Mouse (Mus musculus) cerebellum, postnatal 10 days (tissue): ENCODE measurements around the gene C2cd4d.

Source experiments
- DNase-seq, 2 experiments: peaks; one replicate each; pipeline ENCODE4 v3.0.0; 2021; ENCODE audit warnings: mixed read lengths in 2 of 2

Gene C2cd4d

DNA sequence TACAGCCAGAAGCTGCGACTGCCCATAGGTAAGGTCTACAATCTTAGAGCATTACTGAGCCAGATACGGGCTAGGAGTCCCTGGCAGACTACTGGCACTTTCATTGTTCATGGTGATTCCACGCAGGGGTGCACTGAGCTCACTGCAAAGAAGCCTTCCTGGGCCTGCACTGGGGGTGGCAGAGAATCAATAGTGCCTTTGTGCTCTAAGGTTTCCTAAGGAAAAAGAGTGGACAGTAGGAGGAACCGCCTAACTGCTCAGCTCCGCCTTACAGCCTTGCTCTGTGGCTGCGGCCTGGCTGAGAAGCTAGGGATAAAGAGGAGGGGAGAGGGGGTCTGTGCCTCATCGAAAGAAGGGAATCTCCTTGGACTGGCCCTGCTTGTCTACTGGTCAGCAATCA lies at the start of gene C2cd4d:
Gene C2cd4d, plus strand, starts transcription at position 301 of the 400 bp plus-strand sequence.
- DNase-seq: no peak

DNA sequence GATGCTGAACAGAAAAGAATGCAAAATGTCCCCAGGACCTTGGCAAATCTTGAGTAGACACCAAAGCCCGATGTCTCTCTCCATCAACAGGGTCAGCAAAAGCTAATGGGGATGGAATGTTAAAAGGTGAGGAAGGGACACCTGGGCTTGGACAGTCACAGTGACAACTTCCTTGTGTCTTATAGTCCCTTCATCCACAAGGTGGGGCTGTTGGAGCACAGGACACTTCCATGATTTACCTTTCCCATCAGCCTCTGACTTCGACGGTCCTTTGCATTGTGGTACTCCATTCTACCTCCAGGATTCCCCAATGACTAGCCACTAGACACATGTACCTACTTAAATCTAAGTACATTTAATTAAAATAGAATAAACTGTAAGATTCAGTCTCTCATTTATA lies 33.6 kb upstream of the C2cd4d start:
- DNase-seq: peak; percentile 46 to 58

DNA sequence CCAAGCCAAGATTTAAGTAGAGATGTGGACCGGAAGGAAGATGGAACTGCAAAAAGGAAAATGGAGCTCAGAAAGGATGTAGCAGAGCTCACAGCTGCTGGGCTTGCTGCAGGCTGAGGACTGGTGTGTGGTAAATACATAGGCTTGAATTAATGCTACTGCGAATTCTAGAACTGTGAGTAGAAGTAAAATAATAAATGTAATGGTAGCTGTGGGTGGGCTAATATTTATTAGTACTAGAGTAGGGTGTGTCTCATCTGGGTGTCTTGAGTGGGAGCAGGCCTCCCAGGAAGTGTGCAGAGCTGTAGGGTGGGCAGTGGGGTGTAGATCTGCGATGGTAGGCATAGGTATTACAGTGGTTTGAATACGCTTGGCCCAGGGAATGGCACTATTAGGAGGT lies 27.8 kb upstream of the C2cd4d start:
- no peak for DNase-seq

DNA sequence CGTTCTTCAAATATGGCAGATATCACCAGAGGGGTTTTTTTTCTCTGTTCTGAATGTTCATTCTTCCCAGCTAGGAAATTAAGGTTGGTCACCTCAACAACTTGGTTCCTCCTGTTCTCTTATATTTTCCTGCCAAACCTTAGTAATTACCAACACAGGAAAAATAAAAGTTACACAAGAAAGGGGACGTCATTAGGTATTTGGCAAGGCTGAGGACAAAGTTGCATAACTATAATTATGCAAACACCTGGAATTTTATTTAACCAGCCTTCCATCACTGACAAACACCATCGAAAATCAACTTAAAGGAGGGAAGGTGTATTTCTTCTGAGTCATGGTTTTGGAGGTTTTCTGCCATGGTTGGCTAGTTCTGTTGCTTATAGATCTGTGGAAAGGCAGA lies 23.7 kb upstream of the C2cd4d start:
- DNase-seq: no peak

DNA sequence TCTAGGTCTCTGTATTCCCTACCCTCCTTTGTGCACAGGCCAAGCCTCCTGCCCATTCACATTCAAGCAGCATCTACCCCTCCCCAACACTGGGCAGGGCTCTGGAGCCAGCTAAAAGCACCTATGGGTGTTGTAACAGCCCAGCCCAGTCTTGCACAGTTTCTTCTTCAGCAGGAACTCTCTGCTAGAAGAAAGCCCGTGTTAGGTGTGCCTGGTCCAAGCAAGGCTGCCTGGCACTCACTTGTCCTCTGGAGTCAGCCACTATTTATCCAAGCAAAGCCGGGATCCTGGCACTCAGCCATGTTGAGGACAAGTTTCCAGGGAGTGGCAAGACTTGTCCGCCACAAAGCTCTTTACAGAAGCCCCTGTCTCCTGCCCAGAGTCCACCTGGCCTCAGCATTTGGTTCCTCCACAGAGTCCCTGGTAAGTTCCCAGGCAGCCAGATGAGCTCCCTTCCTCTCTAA lies 20.2 kb upstream of the C2cd4d start, which contains the start of gene Them5:
Gene Them5, plus strand, starts transcription at position 141 of the 464 bp plus-strand sequence.
- peak; percentile 72 to 84 for DNase-seq

DNA sequence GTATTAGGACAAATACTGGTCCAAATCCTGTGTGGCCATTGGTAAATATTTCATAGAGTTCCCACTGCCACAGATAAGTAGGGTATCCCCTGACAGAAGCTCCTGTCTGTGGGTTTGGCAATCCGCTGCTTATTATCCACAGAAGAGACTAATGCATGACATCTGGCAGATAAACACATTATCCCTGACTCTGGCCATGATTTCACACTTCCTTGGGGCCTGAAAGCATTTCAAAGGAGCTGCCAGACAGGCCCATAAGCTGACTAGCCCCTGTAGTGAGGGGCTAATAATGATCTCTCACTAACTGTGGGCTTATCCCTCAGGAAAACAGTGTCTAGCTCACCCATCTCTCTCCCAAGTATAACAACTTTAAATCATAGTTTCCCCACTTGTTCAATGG lies 19.7 kb upstream of the C2cd4d start:
- DNase-seq: peak; percentile 24 to 27

DNA sequence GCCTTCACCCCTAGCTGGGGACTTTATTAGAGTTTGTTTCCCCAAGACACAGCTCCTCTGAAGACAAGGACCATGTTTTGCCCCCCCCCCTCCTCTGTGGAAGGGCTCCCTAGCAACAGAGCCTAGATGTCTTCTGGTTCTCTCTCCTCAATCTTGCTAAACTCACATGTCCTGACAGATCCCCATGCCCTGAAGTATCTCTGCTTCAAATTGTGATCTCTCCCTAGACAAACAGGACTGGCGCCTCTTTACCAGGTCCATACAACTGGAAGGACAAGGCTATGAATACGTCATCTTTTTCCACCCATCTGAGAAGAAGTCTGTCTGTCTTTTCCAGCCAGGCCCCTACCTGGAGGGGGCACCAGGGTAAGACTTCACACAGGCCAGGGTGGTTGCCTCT lies 18.1 kb upstream of the C2cd4d start:
- DNase-seq: no peak

DNA sequence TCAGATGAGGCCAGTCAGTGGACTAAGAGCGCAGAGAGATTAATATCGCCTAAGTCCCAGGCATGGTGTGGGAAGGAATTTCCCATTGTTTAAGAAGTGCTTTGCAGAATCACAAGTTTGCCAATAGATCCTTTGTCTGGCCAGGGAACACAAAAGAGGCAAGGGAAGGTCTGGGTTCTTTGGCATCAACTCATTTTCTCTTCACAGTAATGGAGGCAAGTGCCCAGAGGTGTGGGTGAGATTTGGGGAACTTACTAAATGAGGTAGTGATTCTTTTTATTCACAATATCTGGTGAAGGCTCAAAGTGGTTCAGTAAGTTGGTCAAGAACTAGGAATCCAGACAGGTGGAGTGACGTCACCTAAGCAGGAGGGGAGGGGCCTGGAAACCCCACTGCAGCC lies 17.3 kb upstream of the C2cd4d start:
- no peak for DNase-seq

DNA sequence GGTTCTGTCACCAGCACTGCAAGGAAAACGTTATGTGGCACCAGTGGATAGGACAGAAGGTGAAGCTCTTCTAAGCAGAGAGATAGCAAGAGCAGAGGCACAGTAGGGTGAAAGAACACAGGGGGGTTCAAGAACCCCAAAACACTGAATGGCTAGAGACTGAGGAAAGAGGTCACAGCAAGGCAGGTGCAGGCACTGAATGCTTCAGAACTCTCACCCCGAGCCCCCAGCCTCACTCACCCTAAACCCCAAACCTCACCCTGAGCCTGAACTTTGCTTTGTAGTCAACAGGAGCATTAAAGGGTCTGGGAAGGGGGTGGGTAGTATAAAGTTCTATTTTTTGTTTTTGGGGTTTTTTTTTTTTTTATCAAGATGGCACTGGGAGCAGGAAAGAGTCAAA lies 14.1 kb upstream of the C2cd4d start:
- no peak for DNase-seq

DNA sequence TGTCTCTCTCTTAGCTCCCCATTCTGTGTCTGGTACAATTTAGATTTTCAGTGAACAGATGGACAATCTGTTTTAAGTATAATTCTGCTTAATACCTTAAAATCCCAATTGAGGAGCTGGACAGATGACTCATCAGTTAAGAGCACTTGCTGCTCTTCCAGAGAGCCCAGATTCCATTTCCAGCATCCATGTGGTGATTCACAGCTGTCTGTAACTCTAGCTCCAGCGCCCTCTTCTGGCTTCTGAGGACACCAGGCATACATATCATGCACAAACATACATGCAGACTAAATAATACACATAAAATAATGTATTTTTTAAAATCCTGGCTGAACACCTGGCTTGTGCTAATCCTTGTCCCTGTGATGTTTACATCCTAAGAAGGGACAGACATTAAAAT lies 1.4 kb upstream of the C2cd4d start:
- DNase-seq: peak; percentile 62 to 65

DNA sequence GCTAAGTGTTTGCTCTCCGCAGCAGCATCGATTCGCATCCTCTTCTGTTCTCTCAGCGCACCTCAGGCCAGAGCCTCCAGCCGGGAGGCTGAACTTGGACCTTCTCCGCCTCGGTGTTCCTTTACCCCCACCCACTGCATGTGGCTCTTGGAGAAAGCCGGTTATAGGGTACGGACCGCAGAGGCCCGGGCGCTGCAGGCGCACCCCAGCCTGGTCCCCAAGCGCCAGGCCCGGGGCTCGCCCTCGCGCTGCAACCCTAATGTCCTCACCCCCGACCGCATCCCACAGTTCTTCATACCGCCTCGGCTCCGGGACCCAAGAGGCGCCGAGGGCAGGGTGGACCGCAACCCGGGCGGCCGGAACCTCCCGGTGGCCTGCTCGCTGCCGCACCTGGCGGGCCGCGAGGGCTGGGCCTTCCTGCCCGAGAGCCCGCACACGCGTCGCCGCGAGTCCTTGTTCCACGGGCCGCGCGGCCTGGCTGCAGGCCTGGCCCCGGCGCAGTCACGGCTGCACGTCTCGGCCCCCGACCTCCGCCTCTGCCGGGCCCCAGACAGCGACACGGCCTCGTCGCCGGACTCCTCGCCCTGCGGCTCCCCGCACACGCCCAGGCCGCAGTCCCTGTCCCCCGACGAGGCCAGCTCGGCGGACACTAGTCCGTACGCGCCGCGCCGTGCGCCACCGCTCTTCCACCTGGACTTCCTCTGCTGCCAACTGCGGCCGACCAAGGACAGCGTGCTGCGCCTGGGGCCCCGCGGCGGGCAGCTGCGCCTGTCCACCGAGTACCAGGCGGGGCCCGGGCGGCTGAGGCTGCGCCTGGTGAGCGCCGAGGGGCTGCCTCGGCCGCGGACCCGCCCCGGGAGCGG lies 1.3 kb downstream of the C2cd4d start:
- peak; percentile 79 to 80 for DNase-seq

DNA sequence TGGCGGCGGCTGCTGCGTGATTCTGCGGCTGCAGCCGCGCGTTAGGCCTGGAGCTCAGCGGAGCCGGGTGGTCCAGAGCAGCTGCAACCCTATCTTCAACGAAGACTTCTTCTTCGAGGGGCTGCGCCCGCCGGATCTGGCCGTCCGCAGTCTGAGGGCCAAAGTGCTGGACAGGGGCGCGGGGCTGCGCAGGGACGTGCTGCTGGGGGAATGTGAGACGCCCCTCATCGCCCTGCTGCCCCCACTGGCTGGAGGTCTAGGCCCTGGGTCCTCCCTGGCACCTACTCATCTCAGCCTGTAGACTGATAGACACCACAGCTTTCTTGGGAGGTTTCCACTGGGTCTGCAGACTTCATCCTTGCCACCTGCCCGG lies 1.9 kb downstream of the C2cd4d start:
- peak in 1 of 2 experiments; percentile 67 for DNase-seq

DNA sequence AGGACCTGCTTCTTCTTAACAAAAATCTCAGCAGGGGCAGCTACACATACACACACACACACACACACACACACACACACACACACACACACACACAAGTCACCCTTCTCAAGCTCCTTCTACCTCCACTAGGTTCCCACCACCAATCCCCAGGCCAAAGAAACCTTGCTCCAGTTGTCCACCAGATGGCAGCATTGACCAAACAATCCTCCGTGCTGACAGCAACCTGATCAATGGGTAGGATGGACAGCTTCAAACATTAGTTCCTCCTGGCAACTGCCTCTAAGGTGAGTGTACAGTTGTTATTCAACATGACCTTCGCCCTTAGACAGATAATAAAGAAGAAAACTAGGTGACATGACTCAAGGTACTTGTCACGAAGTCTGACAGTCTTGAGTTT lies 4.5 kb downstream of the C2cd4d start:
- DNase-seq: peak; percentile 90 to 92

DNA sequence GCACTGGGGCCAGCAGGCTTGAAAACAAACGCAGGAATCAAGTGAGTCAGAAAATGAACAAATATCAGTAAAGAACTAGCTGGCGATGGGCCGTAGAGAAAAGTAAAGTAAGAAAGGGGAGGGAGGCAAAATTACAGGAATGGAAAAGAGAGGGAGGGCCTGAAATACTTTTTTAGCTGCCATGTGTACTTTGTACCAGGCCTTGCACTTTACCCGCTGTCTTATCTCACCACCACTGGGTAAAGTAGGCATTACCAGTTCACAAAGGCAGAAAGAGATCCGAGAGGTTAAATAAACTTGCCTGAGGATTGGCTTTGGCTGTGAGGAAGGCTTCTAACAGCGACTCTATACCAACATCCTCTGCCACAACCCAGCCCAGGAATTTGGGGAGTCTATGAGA lies 5.3 kb downstream of the C2cd4d start:
- no peak for DNase-seq

DNA sequence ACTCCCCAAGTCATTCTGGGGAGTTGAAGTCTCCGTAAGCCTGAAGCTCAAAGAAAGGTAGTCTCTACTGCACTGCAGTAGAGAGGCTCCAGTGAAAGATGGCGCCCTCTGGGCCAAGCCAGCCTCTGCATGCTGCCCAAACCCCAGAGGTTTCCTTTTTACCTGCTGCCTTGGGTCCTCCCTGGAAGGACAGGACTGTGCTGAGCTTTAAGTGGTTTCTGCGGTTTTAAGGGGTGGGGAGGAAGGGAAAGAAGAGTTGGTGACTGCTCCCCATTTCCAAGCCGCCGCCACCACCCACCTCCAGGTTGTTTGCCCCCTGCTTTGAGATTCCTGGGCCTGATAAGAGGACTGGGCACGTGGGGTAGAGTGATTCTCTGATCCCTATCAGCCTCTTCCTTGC lies 6.4 kb downstream of the C2cd4d start:
- no peak for DNase-seq

DNA sequence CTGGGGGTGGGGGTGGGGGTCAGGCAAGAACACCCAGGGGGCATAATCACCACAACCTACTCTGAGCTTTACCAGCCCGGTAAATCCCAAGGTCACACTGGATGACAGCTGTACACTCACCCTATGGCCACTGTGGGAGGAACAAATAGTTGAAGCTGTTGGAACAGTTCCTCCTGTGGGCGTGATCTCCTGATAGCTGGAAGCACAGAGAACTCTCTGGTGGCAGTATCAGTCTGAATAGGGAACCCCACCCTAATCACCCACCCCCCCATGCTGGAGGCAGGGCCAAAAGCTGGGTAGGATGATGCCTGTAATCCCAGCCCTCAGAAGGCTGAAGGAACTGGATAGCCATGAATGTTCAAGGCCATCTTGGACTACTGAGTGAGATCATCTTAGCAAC lies 7.5 kb downstream of the C2cd4d start:
- DNase-seq: no peak

DNA sequence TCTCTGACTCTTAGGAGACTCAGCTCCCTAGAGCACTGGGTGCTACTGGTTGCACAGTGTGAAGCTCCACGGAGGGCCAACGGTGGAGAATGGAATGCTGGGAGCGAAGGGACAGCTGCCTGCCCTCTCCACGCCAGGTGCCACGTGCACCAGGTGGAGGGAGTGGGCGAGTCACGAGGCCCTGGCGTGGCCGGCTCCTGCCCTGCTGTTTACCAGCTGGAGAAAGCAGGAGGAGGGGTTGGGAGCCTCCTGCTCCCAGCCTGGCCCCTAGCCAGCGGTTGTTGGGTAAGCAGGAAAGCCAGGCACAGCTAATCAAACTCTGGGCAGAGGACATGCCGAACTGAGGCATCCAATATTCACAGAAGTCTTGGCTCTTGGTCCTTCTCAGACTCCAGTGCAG lies 9.4 kb downstream of the C2cd4d start:
- peak; percentile 95 to 96 for DNase-seq

DNA sequence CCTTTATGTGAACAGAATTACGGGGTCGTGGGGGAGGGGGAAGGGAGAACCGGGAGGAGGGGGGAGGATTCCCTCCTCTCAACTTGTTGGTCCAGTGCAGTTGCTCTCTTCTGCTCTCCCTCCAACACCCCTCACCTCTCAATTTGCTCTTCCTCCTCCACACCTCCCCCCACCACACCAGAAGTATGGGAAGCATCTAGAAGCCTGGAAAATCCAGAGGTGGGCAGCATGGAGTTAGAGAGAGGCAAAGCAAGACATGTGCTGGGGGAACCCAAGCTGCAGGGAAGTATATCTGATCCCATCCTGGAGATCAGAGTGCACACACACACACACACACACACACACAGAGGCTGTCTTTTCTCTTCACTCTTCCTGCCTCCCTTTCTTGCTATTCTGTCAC lies 9.8 kb downstream of the C2cd4d start:
- no peak for DNase-seq

DNA sequence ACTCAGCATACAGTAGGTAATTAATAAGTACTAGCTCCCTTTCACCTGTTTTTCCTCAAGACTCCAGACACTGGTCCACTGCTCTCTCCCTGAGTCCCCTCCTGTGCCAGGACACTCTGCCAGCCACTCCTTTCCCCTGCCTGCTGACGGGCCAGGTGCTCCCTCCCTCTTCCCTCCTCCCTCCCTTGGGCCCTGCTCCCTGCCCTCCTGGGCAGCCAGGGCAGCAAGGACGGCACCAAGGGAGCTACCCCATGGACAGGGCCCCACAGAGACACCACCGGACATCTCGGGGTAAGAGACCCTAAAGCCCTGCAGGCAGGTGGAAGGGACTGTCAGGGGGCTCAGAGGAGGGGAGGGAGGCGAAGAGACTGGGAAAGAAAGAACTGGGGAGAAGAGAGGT lies 10.4 kb downstream of the C2cd4d start, which contains the start of gene Rorc:
Gene Rorc, plus strand, starts transcription at position 154 of the 400 bp plus-strand sequence.
- DNase-seq: peak; percentile 62 to 68

DNA sequence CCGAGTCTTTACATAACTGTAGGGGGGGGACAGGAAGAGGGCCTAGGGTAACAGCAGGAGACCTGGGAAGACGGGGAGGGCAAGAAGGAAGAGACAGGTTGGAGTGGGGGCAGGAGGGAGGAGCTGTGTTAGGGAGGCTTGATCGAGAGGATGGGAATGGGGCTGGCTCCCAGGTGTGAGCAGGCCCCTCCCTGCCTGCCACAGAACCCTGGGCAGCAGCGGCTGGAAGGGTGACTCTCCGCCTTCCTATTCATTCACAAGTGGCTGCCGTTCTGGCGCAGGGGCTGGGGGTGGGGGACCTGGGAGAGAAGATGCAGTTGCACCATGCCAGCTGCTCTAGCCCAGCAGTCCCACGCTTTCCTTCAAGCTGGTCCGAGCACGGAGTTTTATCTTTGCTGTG lies 10.9 kb downstream of the C2cd4d start:
- DNase-seq: peak in 1 of 2 experiments; percentile 62

DNA sequence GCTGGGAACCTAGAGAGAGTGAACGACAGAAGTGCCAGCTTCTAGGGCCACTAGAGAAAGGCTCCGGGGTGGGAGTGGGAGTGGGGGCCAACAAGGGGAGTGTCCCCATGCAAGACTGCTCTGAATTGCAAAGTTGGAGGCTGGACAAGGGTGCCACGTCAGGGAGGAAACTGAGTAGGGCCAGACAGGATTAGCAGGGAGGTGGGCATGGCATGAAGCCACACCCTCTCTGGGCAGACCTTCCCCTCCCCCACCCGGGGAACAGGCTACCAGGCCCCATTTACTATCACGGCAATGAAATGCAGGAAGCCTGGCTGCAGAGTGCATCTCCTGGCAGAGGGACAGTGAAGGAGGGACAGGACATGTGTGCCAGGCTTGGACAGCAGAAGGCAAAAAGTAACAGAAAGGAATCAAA lies 11.4 kb downstream of the C2cd4d start:
- DNase-seq: peak; percentile 92 to 94

DNA sequence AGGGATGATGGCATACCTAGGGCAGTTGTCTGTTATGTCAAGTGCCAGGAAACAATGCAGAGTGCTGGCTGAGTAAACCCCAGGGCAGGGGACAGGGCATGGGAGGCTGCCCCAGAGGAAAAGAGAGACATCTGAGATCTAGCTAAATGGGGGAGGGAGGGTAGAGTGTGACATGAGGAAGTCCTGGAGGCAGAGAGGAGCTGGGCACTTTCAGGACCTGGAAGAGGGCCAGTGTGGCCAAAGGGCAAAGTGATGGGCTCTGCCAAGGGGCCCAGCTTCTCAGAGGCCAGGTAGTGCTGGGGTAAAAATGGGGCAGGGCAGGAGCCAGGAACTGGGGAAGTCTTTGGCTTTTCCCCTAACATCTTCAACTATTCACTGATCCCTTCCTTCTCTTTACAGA lies 12.4 kb downstream of the C2cd4d start:
- peak; percentile 47 to 48 for DNase-seq

DNA sequence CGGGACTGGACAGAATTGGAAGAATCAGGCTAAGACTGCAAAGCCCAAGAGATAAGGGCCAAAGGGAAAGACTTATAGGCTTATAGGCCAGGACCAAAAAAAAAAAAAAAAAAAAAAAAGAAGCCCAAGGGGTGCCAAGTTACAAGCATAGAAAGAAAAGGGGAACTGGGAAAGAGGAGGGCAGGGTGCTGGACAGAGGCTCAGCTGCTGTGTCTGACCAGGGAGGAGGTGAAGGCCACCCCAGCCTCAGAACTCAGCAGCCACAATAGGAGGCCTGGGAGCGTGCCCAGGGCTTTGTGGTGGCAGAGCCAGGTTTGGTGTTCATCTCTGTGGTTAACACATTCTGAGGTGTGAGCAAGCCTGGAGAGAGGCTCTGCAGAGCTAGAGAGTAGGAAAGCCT lies 12.9 kb downstream of the C2cd4d start:
- peak in 1 of 2 experiments; percentile 51 for DNase-seq

DNA sequence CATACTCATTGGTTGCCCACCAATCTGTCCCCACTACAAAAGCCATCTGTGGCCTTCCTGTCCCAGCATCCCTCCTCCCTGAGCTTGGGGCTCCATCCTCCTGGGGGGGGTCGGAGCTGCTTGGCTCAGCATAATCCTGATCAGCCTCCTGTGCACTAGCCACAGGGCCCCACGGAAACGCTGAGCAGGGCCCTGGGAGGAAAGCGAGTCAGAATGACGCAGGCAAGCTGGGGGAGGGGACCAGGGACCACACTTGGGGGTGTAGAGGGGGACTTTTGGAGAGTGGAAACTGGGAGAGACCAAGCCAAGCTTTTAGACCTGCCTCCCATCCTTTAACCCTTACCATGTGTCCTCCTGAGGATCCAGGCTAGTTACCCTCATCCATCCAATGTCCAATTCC lies 13.6 kb downstream of the C2cd4d start:
- DNase-seq: no peak
